Mouse (Mus musculus) gastrocnemius, postnatal 14 days (tissue): ENCODE measurements around the gene Hgfac. TPM values are rescaled to one million over a fixed set of nuclear protein-coding genes. Genes with fewer than 3 reads are reported as not detected.
A peak's percentile ranks its signal among the peaks of the same experiment; 100 is the strongest.

Experiments used
- DNase-seq: peaks from one replicate; pipeline ENCODE4 v3.0.0; 2021; ENCODE audit warnings: mixed read lengths
- intact Hi-C: fragments of 180-260 bp; cut with DNase I; formaldehyde crosslinking; loops from one replicate; pipeline ENCODE4 v1.15.1; 2025; ENCODE audit warnings: low total_unique reads
- total RNA-seq, 2 experiments: library from RNA; stranded (reverse); gene quantifications; 2 replicates each; pipeline ENCODE4 v1.2.3; 2021

Hgfac gene
- total RNA-seq, 2 experiments from 2014 or later = 0.42 to 0.45 TPM

- no peak for DNase-seq
- intact Hi-C loops = no loop called here
Measured at GRCm38 (mm10) chr5:35035141-35035540, 6.2 kb upstream of the Hgfac start.

GRCm38 (mm10) chr5:35035795-35036194, 5.5 kb upstream of the Hgfac start:
- no peak for DNase-seq
- intact Hi-C loops = no loop called here

GRCm38 (mm10) chr5:35037438-35037837, 3.9 kb upstream of the Hgfac start:
- intact Hi-C loops = no loop called here

GRCm38 (mm10) chr5:35042431-35043109, 1.3 kb downstream of the Hgfac start:
- DNase-seq = no peak
- intact Hi-C loops = loop anchor here (5.0 kb wide), 2 partner anchors 55 to 125 kb away; no protein-coding TSS in a partner anchor

More at GRCm38 (mm10) chr5:35037438-35037837, 3.9 kb upstream of the Hgfac start:
- DNase-seq = no peak

GRCm38 (mm10) chr5:35043110-35043451, 1.8 kb downstream of the Hgfac start:
- peak; percentile 67 for DNase-seq
- intact Hi-C loops = loop anchor here (5.0 kb wide), 2 partner anchors 56 to 126 kb away; no protein-coding TSS in a partner anchor

GRCm38 (mm10) chr5:35050541-35050940, 9.2 kb downstream of the Hgfac start:
- no peak for DNase-seq
- intact Hi-C loops = loop anchor here (5.0 kb wide), 1 partner anchor 37 kb away; no protein-coding TSS in a partner anchor

- intact Hi-C loops = loop anchor here (5.0 kb wide), 1 partner anchor 33 kb away; no protein-coding TSS in a partner anchor
- no peak for DNase-seq
Measured at GRCm38 (mm10) chr5:35054628-35055027, 13.3 kb downstream of the Hgfac start.

GRCm38 (mm10) chr5:35055076-35055475, 13.8 kb downstream of the Hgfac start:
- intact Hi-C loops = no loop called here
- DNase-seq = peak; percentile 78

- intact Hi-C loops = no loop called here
- peak; percentile 72 for DNase-seq
Measured at GRCm38 (mm10) chr5:35056604-35057432, 15.5 kb downstream of the Hgfac start, which contains the start of gene Dok7. Gene Dok7, plus strand, starts transcription at chr5:35056766.

- intact Hi-C loops = no loop called here
- no peak for DNase-seq
Measured at GRCm38 (mm10) chr5:35057582-35057981, 16.3 kb downstream of the Hgfac start.

GRCm38 (mm10) chr5:35058216-35058615, 16.9 kb downstream of the Hgfac start:
- intact Hi-C loops = no loop called here
- DNase-seq = no peak

- intact Hi-C loops = no loop called here
- no peak for DNase-seq
Measured at GRCm38 (mm10) chr5:35060098-35060497, 18.8 kb downstream of the Hgfac start.

GRCm38 (mm10) chr5:35069841-35070240, 28.5 kb downstream of the Hgfac start:
- intact Hi-C loops = no loop called here
- DNase-seq = no peak

GRCm38 (mm10) chr5:35070314-35070713, 29.0 kb downstream of the Hgfac start:
- intact Hi-C loops = no loop called here
- DNase-seq = no peak

- DNase-seq = peak; percentile 36
- intact Hi-C loops = no loop called here
Measured at GRCm38 (mm10) chr5:35070953-35071352, 29.6 kb downstream of the Hgfac start.

- intact Hi-C loops = no loop called here
- DNase-seq = no peak
Measured at GRCm38 (mm10) chr5:35071855-35072254, 30.5 kb downstream of the Hgfac start.

GRCm38 (mm10) chr5:35073235-35073634, 31.9 kb downstream of the Hgfac start:
- DNase-seq = no peak
- intact Hi-C loops = no loop called here

- peak; percentile 83 for DNase-seq
- intact Hi-C loops = no loop called here
Measured at GRCm38 (mm10) chr5:35073992-35074391, 32.7 kb downstream of the Hgfac start.

GRCm38 (mm10) chr5:35076369-35076768, 35.1 kb downstream of the Hgfac start:
- intact Hi-C loops = no loop called here
- no peak for DNase-seq

GRCm38 (mm10) chr5:35079101-35079500, 37.8 kb downstream of the Hgfac start:
- DNase-seq = no peak
- intact Hi-C loops = no loop called here
